Mouse (Mus musculus) hindbrain, embryonic 13.5 days (tissue): ENCODE measurements around the gene Cox19. TPM values are rescaled to one million over a fixed set of nuclear protein-coding genes. Genes with fewer than 3 reads are reported as not detected.

ENCODE experiments used
- ATAC-seq: fragments of 200-750 bp; cut with Nextera tagmentation; 2 replicates; pipeline ENCODE4 v1.8.0; 2017; ENCODE audit warnings: moderate TSS enrichment; ENCODE audit not compliant: low FRiP score
- H3K27ac ChIP-seq: fragments of 300-500 bp; sonication (generic); 2 replicates; pipeline ENCODE4 v1.5.1; 2015; ENCODE audit warnings: inconsistent platforms, mild to moderate bottlenecking, moderate library complexity
- H3K27me3 ChIP-seq: fragments of 300-500 bp; sonication (generic); 2 replicates; pipeline ENCODE4 v1.6.1; 2015; ENCODE audit warnings: mild to moderate bottlenecking, inconsistent platforms
- H3K36me3 ChIP-seq: fragments of 300-500 bp; sonication (generic); 2 replicates; pipeline ENCODE4 v1.6.1; 2015; ENCODE audit warnings: mild to moderate bottlenecking, inconsistent platforms
- H3K4me1 ChIP-seq: fragments of 300-500 bp; sonication (generic); replicated peaks from 2 replicates; pipeline ENCODE4 v1.6.1; 2015; ENCODE audit warnings: inconsistent platforms
- H3K4me2 ChIP-seq: fragments of 300-500 bp; sonication (generic); 2 replicates; pipeline ENCODE4 v1.6.1; 2015; ENCODE audit warnings: inconsistent platforms, mild to moderate bottlenecking, moderate library complexity
- H3K4me3 ChIP-seq: fragments of 300-500 bp; sonication (generic); 2 replicates; pipeline ENCODE4 v1.5.1; 2015; ENCODE audit warnings: mild to moderate bottlenecking, inconsistent platforms
- H3K9ac ChIP-seq: fragments of 300-500 bp; sonication (generic); 2 replicates; pipeline ENCODE4 v1.6.1; 2015; ENCODE audit warnings: mild to moderate bottlenecking, inconsistent platforms
- H3K9me3 ChIP-seq: fragments of 300-500 bp; sonication (generic); 2 replicates; pipeline ENCODE4 v1.6.1; 2016; ENCODE audit warnings: inconsistent platforms
- WGBS: fragments of 180-500 bp; shearing (Covaris S2); methylation state at CpG from one replicate; pipeline ENCODE4 v1.1.7; 2015; 5-methylcytosine and 5-hydroxymethylcytosine counted together
- polyA plus RNA-seq: library from polyadenylated mRNA; unstranded; fragments of >200 nt; fragmentation: Nextera tagmentation; extraction: Ambion mirVana; gene quantifications from 2 replicates; pipeline ENCODE4 v1.2.1, GENCODE M21; 2015

Gene Cox19
- 116 and 124 TPM in 2 replicates for polyA plus RNA-seq

GRCm38 (mm10) chr5:139351134-139351533 lies at the start of gene Cox19:
TSS of gene Cox19 (minus strand) at chr5:139351418.
- no peak for ATAC-seq
- Histone ChIP-seq H3K27me3 (peaks cover 36% of the 10 kb centered on the region), H3K9me3 (no peaks in the 10 kb centered on the region), H3K4me2 (no peak within 1 kb of the TSS), H3K4me3 (no peak within 1 kb of the TSS), H3K27ac (no peak within 1 kb of the TSS), H3K9ac (0 out of 2 replicates have a peak within 1 kb of the TSS, but pooled peaks have one; percentile 19), H3K36me3 (no peaks in the 10 kb centered on the region), H3K4me1 (0 out of 2 replicates have a peak, but pooled peaks cover 12% of the 10 kb centered on the region)
- WGBS = 53% methylated on average over 5 of the region's 5 CpGs

DNA sequence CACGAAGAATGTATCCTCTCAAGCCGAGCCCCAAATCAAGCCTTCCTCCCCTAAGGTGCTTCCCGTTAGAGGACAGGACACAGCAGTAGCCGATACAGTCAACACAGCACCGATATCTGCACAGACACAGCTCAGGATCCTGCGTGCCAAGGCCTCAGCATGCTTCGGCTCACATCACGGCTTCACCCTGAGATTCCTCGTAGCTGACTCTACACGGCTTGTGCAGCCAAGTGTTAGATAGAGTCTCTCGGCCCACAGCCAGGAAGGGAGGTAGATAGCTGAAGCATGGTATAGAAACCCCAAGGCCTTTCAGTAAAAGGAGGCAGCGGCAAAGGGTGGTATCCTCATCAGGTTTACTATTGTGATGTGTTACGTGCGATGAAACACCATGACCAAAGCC lies 48.8 kb upstream of the Cox19 start:
- WGBS = 93% methylated on average over 14 of the region's 14 CpGs
- Histone ChIP-seq H3K4me3 (no peak overlapping the region), H3K27ac (no peak overlapping the region), H3K4me2 (no peak overlapping the region), H3K9me3 (no peaks in the 10 kb centered on the region), H3K36me3 (no peaks in the 10 kb centered on the region), H3K9ac (no peak overlapping the region), H3K4me1 (peaks cover 9% of the 10 kb centered on the region), H3K27me3 (no peaks in the 10 kb centered on the region)
- no peak for ATAC-seq

DNA sequence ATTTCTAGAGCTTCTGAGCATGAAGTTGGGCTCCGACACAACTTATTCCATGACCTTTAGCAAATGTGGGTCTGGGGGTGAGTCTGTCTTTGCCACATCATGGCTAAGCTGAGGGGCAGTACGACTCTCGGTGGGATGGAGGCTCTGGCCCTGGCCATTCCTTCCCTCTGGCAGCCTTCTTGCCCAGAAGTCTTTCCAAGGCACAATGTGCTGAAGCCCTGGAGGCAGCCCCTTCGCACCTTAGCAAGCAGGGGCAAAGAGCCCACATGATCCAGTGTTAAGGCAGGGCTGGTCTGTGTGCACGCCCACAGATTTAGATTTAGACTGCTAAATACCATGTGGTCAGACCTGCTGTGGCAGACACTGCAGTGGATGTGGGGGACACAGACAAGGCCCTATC lies 47.6 kb upstream of the Cox19 start:
- Histone ChIP-seq H3K4me3 (no peak overlapping the region), H3K4me1 (peaks cover 5% of the 10 kb centered on the region), H3K9ac (no peak overlapping the region), H3K27me3 (no peaks in the 10 kb centered on the region), H3K36me3 (no peaks in the 10 kb centered on the region), H3K9me3 (no peaks in the 10 kb centered on the region), H3K27ac (no peak overlapping the region), H3K4me2 (no peak overlapping the region)
- 90% methylated on average over 5 of the region's 5 CpGs for WGBS
- ATAC-seq = peak; percentile 46; the same call in 1 of the 2 replicates

- Histone ChIP-seq H3K9me3 (no peaks in the 10 kb centered on the region), H3K27ac (no peak overlapping the region), H3K4me3 (no peak overlapping the region), H3K36me3 (no peaks in the 10 kb centered on the region), H3K9ac (no peak overlapping the region), H3K27me3 (no peaks in the 10 kb centered on the region), H3K4me2 (no peak overlapping the region), H3K4me1 (peaks cover 4% of the 10 kb centered on the region; the same call in 1 of the 2 replicates)
- peak; percentile 65; the same call in 1 of the 2 replicates for ATAC-seq
- WGBS = 45% methylated on average over 5 of the region's 5 CpGs
Observed at GRCm38 (mm10) chr5:139397959-139398753, 46.9 kb upstream of the Cox19 start.

DNA sequence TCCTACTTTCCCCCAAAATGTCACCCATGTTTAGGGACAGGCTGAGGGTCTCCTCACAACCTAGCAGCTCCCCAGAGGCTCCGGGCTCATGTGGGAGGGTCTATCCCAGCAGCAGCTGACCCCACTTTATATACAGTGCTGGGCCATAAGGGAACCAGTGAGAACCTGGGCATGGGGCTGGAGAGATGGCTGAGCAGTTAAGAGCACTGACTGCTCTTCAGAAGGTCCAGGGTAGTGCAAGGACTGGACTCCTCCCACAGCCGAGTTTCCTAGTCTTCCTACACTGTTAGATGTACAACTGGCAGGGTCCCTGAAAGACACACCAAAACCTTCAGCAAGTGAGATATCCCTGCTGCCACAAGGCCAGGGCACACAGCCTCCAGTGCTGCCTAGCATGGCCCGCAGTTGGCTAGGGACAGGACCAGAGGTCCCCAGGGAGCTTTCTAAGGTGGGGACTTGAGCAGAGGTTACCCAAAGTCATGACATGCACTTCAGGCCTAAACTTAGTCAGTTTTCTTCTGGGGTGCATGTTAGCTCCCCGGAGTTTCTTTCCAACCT lies 46.2 kb upstream of the Cox19 start:
- Histone ChIP-seq H3K36me3 (peaks cover 3% of the 10 kb centered on the region; the same call in 1 of the 2 replicates), H3K9me3 (no peaks in the 10 kb centered on the region), H3K4me3 (no peak overlapping the region), H3K27ac (no peak overlapping the region), H3K4me1 (peaks cover 7% of the 10 kb centered on the region; the same call in 1 of the 2 replicates), H3K27me3 (no peaks in the 10 kb centered on the region), H3K4me2 (no peak overlapping the region), H3K9ac (no peak overlapping the region)
- ATAC-seq = no peak
- 94% methylated on average over 4 of the region's 4 CpGs for WGBS

DNA sequence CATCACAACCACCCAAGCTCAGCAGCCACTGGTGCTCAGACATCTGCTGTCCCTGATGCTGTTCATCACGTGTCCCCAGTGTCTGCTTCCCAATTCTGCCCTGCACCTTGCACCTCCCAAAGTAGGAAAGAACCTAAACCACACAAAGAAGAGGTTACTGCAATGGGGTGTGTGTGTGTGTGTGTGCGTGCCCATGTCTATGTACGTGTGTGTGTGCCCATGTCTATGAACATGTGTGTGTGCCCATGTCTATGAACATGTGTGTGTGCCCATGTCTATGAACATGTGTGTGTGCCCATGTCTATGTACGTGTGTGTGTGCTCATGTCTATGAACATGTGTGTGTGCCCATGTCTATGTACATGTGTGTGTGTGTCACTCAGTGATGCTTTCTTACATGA lies 44.3 kb upstream of the Cox19 start:
- 93% methylated on average over 4 of the region's 4 CpGs for WGBS
- Histone ChIP-seq H3K4me1 (peaks cover 24% of the 10 kb centered on the region), H3K4me3 (no peak overlapping the region), H3K27ac (no peak overlapping the region), H3K36me3 (peaks cover 4% of the 10 kb centered on the region; the same call in 1 of the 2 replicates), H3K4me2 (no peak overlapping the region), H3K9me3 (no peaks in the 10 kb centered on the region), H3K27me3 (no peaks in the 10 kb centered on the region), H3K9ac (no peak overlapping the region)
- ATAC-seq = no peak

DNA sequence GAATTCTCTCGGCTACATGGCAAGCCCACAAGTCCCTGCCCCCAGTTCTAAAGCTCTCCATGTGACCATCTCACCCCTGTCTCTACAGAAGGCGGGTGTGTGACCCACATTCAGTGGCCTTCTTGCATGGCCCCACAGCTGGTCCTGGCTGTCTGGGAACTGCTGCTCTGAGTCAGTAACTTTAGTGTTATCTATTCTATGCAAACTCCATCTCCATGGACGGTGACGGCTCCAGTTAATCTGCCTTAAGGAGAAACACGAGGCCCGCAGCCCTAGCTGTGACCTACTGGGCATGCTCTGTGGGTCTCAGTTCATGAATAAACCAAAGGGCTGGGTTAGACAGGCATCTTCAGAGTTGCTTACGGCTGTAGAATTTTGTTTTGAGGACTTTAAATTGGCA lies 43.2 kb upstream of the Cox19 start:
- ATAC-seq = no peak
- peaks cover 4% of the 10 kb centered on the region; the same call in 1 of the 2 replicates for H3K36me3 ChIP-seq
- 81% methylated on average over 7 of the region's 7 CpGs for WGBS
- H3K27me3 ChIP-seq = no peaks in the 10 kb centered on the region
- peaks cover 32% of the 10 kb centered on the region for H3K4me1 ChIP-seq
- no peaks in the 10 kb centered on the region for H3K9me3 ChIP-seq
- no peak overlapping the region for H3K4me3 ChIP-seq
- no peak overlapping the region for H3K9ac ChIP-seq
- H3K27ac ChIP-seq = no peak overlapping the region
- no peak overlapping the region for H3K4me2 ChIP-seq

- no peaks in the 10 kb centered on the region for H3K27me3 ChIP-seq
- no peak for ATAC-seq
- peaks cover 4% of the 10 kb centered on the region; the same call in 1 of the 2 replicates for H3K36me3 ChIP-seq
- no peak overlapping the region for H3K4me2 ChIP-seq
- H3K4me3 ChIP-seq = no peak overlapping the region
- 90% methylated on average over 16 of the region's 16 CpGs for WGBS
- no peak overlapping the region for H3K27ac ChIP-seq
- no peak overlapping the region for H3K9ac ChIP-seq
- peaks cover 43% of the 10 kb centered on the region for H3K4me1 ChIP-seq
- H3K9me3 ChIP-seq = no peaks in the 10 kb centered on the region
Observed at GRCm38 (mm10) chr5:139393197-139393588, 42.0 kb upstream of the Cox19 start.

GRCm38 (mm10) chr5:139392219-139393196 lies 41.3 kb upstream of the Cox19 start:
- ATAC-seq = no peak
- H3K27ac ChIP-seq = peak overlapping the region; percentile 56; the same call in 1 of the 2 replicates
- H3K36me3 ChIP-seq = peaks cover 4% of the 10 kb centered on the region; the same call in 1 of the 2 replicates
- WGBS = 93% methylated on average over 37 of the region's 37 CpGs
- 0 out of 2 replicates have a peak overlapping the region, but pooled peaks have one; percentile 13 for H3K9ac ChIP-seq
- no peaks in the 10 kb centered on the region for H3K9me3 ChIP-seq
- no peak overlapping the region for H3K4me3 ChIP-seq
- 0 out of 2 replicates have a peak overlapping the region, but pooled peaks have one; percentile 4 for H3K4me2 ChIP-seq
- peaks cover 48% of the 10 kb centered on the region for H3K4me1 ChIP-seq
- no peaks in the 10 kb centered on the region for H3K27me3 ChIP-seq

GRCm38 (mm10) chr5:139391309-139391990 lies 40.2 kb upstream of the Cox19 start:
- H3K4me3 ChIP-seq = no peak overlapping the region
- 70% methylated on average over 11 of the region's 11 CpGs for WGBS
- peaks cover 52% of the 10 kb centered on the region for H3K4me1 ChIP-seq
- ATAC-seq = no peak
- H3K4me2 ChIP-seq = 0 out of 2 replicates have a peak overlapping the region, but pooled peaks have one; percentile 4
- peaks cover 4% of the 10 kb centered on the region; the same call in 1 of the 2 replicates for H3K36me3 ChIP-seq
- H3K27ac ChIP-seq = peak overlapping the region; percentile 56; the same call in 1 of the 2 replicates
- peak overlapping the region; percentile 31; the same call in 1 of the 2 replicates for H3K9ac ChIP-seq
- no peaks in the 10 kb centered on the region for H3K27me3 ChIP-seq
- H3K9me3 ChIP-seq = no peaks in the 10 kb centered on the region
